Mouse (Mus musculus): ENCODE results near the gene Scaf4.
"Not testable (repeated sequence)": the region's sequence is repeated elsewhere in the genome, so short reads cannot be mapped to it uniquely, and the experiment has no call there.

DNA sequence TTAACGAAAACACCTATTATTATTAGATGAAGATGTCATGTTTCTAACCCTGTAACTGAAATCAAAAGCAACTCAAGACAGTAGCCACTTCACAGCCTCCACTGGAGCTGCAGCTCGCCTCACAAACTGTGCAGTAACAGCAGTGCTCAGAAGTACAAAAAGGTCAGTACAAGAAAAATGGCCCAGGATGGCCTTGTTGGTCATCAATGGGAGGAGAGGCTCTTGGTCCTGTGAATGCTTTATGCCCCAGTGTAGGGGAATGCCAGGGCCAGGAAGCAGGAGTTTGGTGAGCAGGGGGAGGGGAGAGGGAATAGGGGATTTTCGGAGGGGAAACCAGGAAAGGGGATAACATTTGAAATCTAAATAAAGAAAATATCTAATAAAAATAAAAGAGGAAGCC, 33.0 kb downstream of the Scaf4 start:
- not testable (repeated sequence) for TF ChIP-seq GATA1 (IDR thresholded peaks at IDR 0.05; ENCODE audit: borderline replicate concordance, low read length); FLI1 (IDR thresholded peaks at IDR 0.05; ENCODE audit: low read length)

Measured in megakaryocyte, embryonic 14.5 days (primary cell).